Mouse (Mus musculus): ENCODE measurements around the gene Majin.

The Majin gene

DNA sequence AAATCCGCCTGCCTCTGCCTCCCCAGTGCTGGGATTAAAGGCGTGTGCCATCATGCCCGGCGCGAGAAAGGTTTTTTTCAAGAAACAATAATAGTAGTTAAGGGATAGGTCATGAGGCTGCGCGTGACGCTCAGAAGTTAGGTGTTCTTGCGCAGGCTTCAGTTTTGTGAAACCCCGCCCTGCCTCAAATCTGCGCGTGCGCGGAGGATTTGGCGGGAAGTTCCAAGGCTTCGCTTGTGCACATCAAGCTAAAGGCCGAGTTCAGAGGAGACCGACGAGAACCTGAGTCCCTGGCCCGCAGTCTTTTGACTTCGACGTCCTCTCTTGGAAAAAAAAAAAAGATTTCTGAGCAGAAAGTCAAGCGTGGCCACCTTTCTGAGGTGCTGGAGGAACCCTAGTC lies at the start of gene Majin:
Gene Majin (plus strand): TSS at position 258 of the 400 bp plus-strand sequence.
- DNase-seq (ENCODE audit: low spot score in 2 of 2): no peak

DNA sequence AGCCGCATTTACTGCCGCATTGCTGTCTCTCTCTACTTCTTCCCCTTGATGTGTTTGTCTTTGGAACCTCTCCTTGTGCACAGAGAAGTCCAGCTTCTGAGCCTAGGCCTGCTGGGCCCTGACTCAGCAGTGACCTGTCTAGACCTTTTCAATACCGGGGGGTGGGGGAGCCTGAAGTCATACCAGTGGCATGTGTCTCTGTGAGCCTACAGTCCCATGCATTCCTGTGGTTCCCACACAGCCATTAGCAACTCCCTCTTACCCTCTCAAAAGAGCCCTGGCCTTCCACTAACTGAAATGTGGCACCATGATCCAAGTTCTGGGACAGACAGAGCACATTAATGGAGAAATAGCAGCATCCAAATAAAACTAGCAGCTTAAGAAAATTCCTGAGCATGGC lies 47.8 kb upstream of the Majin start:
- DNase-seq (ENCODE audit: low spot score in 2 of 2): no peak

DNA sequence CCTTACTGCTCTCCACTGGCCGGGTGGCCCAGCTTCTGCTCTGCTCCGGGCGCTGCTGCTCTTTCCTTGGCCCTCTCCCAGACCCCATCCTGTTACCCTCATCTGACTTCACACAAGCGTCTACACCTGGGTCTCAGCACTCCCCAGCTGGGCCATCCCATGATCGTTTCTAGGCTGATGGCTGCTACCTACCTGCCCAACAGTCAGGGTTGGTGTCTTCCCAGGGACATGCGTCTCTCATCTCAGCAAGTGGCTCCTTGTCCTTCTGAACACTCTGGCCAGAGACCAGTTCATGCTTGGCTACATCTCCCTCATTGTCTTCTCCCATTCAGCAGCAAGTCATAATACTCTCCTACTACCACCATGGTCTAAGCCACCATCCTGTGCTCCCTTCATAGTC lies 44.5 kb upstream of the Majin start:
- no peak for DNase-seq (ENCODE audit: low spot score in 2 of 2)

DNA sequence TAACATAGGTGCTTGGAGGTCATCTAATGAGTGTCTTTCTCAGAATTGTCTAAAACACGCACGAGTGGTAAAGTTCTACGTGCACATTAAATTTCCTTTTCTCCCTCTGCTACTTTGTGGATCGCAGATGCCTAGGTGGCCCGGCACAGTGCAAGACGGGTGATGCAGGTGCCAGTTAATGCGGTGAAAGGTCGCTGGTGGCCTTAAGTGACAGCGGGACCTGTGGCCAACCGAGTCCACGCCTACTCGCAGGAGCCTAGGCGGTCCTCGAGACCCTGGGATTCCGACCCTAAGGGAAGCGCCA lies 43.9 kb upstream of the Majin start:
- no peak for DNase-seq (ENCODE audit: low spot score in 2 of 2)

DNA sequence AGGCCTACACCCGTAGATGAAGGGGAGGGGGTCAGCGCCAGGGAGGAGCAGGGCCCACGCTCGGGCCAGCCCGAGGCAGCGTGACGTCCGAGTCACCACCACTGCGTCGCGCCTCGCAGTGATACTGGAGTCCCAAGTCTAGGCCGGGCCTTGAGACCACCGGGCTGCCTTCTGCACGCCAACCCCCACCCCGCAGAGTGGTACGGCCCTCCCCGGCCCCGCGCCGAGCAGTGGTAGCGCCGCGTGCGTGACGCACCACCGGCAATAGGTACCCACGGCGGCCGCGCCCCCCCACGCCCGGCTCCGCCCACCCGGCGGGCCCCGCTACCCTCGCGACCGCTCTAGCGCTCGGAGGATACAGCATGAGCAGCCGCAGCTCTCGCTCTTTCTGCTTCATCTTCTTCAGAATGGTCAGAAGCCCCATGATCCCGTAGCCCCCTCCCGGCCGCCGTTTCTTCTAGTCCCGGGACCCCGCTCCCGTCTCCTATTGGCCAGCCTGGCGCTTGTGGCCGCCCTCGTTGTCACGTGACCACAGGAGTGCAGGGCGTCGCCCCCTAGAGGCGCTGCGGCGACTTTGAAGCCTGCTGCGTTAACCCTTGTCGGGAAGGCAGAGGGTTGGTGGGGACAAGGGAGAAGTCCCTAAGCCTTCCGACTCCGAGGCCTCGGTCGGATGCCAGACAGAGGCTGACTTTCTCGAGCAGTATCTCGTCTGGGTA lies 43.4 kb upstream of the Majin start, which contains the start of gene Batf2:
Gene Batf2 (plus strand): TSS at position 306 of the 716 bp plus-strand sequence.
- DNase-seq (ENCODE audit: low spot score in 2 of 2): peak; percentile 88 to 91

DNA sequence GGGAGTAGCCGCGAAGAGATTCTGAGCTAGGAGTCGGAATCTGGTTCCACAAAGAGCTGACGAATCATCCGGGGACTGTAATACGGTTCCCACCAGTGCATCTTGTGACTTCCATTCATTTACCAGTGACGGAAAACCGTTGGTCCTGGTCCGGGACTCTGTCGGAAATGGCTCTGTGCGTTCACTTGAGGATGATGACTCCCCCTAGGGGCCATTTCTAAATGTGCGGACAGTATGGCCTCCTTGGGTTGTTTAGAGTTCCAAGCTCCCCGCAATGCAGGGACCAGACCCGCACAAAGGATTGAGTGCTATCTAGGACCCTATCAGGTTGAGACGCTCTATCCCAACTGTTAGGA lies 42.8 kb upstream of the Majin start, which contains the start of gene Arl2:
Gene Arl2 (minus strand): TSS at position 155 of the 356 bp plus-strand sequence.
- peak; percentile 76 to 79 for DNase-seq (ENCODE audit: low spot score in 2 of 2)

DNA sequence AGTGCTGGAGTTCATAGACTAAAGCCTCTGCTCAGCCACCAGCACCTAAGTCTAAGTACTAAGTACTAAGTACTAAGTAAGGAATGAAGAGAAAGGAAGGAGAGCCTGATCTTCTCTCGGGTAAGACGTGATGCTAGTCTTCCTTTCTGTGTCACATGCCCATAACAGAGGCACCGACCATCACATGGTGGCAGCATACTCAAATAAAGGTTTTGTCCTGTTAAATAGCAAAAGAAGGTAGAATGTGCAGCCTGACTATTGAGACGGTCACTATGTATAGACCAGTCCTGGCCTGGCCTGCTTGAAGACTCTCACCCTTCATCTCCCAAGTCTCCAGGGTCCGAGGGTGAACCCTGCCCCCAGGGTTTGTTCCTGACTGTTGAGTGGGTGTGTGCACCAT lies 39.3 kb upstream of the Majin start:
- no peak for DNase-seq (ENCODE audit: low spot score in 2 of 2)

DNA sequence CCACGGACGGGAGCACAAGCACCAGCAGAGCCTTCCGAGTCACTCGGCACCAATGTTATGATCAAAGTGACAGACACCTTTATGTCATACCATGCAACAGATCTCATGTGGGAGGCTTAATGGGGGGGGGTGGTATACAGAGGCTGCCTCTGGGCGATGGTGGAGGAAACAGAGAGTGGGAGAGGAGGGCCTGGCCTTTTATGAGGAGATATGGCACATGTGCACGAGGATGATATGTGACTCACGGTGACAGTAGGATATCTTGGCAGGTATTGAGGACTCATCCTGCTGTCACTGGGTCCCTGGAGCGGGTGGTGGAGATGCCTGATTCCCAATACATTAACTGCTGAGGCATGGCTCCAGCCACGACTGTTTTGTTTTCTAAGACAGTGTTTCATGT lies 29.0 kb upstream of the Majin start:
- DNase-seq (ENCODE audit: low spot score in 2 of 2): no peak

DNA sequence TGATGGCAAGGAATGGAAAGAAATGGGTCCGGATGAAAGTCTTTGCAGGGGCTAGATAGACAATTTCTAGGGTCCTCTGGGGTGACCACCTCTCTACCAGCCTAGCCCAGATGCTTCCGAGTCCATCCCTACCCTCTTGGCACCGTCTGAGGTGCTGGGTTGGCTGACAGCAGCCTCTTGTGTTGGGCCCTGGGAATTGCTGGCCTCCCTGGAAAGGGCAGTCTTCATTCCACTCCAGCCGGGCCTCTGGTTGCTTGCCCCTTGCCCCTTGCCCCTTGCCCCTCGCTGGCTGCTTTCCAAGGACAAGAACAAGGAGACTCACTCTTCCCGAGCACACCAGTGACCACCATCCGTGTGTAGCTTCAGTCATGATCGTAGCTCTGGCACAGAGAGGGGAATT lies 27.8 kb upstream of the Majin start:
- DNase-seq (ENCODE audit: low spot score in 2 of 2): no peak

DNA sequence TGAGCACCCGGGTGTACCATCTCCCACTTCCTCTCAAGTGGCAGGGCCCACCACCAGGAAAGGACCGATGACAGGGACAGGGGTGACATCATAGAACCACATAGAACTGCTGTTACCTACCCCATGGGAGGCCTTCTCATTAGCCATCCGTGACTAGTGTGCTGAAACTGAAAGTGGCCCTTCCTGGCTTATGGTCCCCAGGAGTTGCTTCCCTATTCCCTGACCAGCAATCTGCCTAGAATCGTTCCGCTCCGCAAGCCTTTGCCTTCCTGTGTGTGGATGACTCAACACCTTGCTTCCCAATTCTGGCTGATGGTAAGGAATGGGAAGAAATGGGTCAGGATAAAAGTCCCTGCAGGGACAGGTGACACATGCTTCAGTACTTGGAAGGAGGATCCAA lies 27.0 kb upstream of the Majin start:
- no peak for DNase-seq (ENCODE audit: low spot score in 2 of 2)

DNA sequence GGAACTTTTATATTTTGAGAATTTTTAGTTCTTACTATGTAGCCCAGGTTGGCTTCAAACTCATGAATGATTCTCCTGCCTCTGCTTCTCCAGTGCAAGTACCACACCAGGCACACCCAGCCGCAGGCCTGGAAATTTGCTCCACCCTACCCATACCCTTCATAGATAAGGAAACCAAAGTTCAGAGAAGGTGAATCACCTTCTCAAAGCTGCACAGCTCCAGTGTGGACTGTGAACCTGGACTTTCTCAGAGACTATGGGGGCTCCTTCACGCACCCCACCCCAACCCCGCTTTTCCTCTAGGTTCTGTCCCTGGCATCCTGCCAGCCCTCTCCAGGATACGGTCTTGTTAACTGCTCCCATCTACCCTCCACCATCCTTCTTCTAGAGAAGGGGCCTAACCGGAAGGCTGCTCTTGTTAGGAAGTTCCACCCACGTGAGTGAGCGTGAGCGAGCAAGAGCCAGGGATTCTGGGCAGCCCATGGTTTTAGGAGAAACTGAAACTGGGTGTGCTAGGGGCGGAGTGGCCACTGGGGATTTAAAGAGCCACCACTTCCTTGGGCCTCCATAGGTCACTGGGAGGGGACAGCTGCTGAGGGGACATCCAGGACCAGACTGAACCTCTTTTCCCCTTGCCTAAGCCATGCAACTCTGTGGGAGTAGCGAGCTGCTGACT lies 20.2 kb upstream of the Majin start:
- DNase-seq (ENCODE audit: low spot score in 2 of 2): no peak

DNA sequence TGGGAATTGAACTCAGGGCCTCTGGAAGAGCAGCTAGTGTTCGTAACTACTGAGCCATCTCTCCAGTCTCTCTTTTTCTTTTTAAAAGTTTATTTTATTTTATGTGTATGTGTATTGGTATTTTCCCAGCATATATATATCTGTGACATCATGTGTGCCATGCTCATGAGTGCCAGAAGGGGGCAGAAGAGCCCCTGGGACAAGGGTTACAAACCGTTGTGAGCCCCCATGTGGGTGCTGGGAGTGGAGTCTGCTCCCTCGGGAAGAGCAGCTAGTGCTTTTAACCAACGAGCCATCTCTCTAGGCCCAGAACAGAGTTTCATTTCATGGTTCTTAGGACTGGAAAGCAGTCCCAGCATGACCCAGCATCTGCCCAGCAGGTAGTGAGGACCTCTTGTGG lies 17.4 kb upstream of the Majin start:
- DNase-seq (ENCODE audit: low spot score in 2 of 2): no peak

DNA sequence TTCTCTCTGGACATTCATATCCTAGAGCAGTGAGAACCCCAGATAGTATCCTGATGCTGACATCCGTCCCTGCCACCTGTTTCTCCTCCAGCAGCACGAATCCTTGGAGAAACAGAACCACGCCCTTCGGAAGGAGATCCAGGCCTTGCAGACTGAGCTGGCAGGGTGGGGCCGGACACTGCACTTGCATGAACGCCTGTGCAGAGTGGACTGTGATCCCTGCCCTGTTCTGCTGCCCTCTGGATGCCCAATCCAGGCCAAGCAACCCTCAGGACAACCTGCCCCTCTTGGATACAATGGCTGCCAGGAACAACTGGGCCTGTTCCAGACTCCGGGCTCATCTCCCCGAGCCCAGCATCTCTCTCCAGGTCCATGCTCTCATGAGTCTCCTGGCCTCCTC lies 13.0 kb upstream of the Majin start:
- no peak for DNase-seq (ENCODE audit: low spot score in 2 of 2)

DNA sequence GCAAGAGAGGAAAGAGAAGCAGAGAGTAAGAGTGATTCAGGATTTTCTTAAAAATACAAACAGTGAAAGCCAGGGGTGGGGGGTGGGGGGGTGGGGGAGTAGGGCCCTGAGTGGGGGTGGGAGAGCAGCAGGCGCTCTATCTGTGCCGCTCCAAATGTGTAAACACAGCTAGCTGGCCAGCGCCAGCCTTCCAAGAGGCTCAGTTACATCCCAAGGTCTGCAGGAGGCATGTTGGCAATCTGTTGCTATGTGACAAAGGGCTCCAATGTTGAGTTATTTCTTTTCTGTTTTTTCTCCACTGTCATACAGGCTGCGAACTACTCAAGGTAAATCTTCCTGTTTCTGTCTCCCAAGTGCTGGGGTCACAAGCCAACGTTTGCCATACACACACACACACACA lies 9.4 kb upstream of the Majin start:
- DNase-seq (ENCODE audit: low spot score in 2 of 2): no peak

DNA sequence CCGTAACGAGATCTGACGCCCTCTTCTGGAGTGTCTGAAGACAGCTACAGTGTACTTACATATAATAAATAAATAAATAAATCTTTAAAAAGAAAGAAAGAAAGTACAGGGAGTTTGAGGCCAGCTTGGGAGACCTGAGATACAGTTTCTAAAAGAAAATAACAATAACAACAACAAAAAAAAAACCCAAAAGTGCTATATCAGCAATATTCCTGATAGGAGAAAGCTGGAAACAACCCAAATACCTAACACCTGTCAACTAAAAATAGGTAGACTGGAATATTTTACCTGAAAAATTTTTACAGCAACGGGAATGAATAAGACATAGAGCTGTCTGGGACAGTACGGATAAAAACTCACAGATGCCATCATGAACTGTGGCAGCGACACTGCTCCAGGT lies 5.4 kb upstream of the Majin start:
- DNase-seq (ENCODE audit: low spot score in 2 of 2): no peak

DNA sequence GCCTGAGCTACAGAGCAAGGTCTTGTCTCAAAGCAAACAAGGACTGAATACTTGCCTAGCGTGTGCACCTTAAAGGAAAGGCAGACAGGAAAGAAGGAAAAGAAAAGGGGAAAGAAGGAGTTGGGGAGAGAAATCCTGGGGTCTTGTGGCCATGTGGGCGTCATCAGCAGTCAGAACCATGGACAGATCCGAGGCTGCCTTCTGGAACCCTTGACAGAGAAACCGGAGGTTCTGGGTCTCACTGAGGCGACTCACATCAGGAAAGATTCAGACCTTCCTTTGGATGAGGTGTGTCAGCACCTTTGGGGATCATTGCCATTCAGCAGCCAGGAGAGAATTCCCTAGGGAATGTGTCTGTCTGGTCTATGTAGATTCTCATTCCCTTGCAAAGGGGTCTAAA lies 2.6 kb upstream of the Majin start:
- no peak for DNase-seq (ENCODE audit: low spot score in 2 of 2)

DNA sequence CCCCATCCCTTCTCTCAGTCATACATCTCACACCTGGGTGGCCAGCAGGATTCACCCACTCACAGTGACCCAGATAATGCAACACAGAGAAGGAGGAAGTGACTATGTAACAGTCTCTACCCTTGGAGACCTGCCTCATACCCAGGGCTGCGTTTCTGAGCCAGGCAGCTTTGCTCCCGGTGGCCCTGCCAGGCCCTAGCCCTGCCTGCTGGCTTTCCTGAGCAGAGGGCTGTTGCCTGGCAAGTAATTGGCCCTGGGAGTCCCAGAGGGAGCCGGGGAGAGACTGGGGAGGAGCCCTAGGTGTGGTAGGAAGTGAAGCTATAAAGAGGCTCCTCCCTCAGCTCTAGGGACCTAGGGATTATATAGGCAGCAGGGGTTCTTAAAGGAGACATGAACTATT lies 1.7 kb upstream of the Majin start:
- DNase-seq (ENCODE audit: low spot score in 2 of 2): peak in 1 of 2 experiments; percentile 2

DNA sequence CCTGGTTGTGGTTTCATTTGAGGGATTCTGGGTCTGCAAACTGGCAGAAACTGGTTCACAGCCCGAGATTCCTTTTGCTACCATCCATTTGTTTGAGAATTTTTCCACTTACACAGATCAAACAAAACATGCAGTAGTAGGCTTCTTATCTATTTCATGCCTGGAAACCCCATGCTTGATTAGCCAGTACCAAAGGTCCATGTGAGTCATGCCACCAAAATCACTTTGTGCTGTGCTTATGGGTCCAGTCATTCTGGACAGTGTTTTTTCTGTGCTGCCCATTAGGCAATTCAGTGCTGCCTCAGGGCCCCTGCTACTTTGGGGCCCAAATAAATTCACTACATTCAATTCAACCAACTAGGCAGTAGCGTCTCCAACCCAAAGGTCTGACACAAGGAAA lies 20.1 kb downstream of the Majin start:
- DNase-seq (ENCODE audit: low spot score in 2 of 2): no peak

DNA sequence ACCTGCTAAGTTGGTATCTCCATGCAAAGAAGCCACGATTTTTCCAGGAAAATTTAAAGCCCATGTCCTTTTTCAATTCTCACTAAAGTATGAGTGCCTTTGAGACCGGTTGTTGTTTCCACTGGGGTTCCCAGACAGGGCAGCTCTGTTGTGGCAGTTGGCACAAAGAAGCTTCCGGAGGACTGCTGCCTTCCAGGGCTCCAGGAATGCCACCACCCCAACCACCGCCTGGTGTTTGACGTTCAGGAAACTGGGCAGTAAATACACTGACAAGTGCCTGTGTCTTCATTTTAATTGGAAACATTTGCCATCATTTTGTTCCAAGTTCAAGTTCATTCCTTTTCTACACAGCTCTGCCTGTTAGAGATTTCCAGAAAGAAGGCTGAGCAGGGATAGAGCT lies 22.5 kb downstream of the Majin start:
- DNase-seq (ENCODE audit: low spot score in 2 of 2): no peak

DNA sequence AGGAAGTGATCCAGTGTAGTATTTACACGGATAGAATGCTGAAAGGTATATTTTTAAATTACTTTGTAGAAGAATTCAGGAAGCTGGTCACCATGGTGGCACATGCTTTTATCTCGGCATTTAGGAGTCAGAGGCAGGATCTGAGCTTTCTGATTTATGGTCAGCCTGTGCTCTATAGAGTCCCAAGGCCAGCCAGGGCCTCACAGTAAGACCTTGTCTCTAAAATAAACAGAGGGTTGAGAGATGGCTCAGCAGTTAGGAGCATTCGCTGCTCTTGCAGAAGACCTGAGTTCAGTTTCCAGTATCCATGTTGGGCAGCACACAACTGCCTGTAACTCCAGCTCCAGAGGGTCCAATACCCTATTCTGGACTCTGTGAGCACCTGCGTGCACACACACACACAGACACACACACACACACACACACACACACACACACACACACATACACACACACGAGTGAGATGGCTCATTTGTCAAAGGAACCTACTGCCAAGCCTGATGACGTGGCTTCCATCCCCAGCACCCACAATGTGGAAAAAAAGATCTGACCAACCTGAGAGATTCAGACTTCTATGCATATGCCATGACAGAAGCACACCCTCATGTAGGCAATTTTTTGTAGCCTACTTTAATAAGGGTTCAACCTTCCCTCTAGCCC lies 32.0 kb downstream of the Majin start:
- DNase-seq (ENCODE audit: low spot score in 2 of 2): no peak

DNA sequence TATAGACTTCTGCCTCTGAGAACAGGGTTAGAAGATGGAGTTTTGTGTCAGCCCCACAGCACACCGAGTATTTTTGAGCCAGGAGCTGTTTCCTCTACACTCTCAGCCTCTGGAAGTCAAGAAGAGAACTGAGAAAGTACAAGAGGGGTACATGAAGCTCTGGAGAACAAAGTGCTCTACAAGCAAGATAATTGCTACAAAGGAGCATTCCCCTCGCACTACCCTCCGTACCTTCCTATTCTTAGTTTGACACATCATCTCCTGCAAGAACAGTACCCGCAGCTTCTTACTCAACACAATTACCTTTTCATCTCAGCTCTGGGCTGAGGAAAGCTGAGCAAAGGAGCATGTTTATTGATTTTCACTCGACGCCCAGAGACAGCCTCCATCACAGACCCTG lies 34.4 kb downstream of the Majin start:
- no peak for DNase-seq (ENCODE audit: low spot score in 2 of 2)

DNA sequence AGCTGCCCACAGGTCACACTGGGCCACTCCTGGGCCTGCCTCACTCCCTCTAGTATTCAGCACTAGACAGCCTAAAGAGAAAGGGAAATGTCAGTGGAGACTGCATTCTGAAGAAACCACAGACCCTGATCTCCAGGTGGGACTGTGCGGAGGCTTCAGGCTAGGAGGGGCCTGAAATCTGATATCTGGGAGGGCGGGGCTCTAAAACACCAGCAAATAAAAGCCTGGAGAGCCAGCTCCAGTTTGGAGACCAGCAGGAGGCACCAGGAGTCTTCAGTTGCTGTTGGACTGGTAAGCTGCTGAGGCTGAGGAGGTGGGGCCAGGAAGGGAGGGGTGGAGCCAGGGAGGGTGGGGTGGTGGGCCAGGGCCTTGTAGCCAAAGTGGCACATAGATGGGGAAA lies 41.9 kb downstream of the Majin start, which contains the start of gene Gpha2:
Gene Gpha2 (plus strand): TSS at position 246 of the 400 bp plus-strand sequence.
- DNase-seq (ENCODE audit: low spot score in 2 of 2): no peak

DNA sequence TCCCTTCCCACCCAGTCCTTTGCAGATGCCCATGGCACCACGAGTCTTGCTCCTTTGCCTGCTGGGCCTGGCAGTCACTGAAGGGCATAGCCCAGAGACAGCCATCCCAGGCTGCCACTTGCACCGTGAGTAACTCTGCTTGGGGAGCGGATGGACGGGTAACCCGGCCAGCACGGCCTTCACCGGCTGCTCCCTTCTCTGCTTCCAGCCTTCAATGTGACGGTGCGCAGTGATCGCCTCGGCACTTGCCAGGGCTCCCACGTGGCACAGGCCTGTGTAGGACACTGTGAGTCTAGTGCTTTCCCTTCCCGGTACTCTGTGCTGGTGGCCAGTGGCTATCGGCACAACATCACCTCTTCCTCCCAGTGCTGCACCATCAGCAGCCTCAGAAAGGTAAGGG lies 42.6 kb downstream of the Majin start:
- no peak for DNase-seq (ENCODE audit: low spot score in 2 of 2)
